Mouse (Mus musculus): ENCODE data around the gene Kcnj12. TPM values are rescaled to one million over a fixed set of nuclear protein-coding genes. Genes with fewer than 3 reads are reported as not detected.

Gene Kcnj12
- polyA plus RNA-seq, 1 experiment from 2014 or later, result 0.61 TPM

DNA sequence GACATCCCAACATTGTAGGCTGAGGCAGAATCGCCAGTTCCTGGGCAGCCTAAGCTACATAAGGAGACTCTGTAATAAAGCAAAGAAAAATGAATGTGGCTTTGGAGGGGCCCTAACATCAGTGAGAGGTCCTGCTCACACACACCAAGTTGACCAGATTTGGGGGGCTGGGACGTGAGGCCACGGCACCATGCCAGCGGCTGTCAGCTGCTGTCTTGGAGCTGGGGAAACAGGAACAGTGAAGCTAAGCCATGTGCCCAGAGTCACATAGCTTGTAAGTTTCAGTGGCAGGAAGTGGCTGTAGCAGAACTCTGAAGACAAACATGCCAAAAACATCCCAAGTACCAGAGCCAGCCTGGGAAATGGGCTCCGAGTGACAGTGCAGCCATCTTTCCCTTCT lies 42.6 kb upstream of the Kcnj12 start:
- H3K36me3 ChIP-seq (ENCODE audit: insufficient read depth, low read length), result no peaks in the 10 kb centered on the region
- no peaks in the 10 kb centered on the region for H3K9me3 ChIP-seq (ENCODE audit: low read length)
- no peaks in the 10 kb centered on the region for H3K27me3 ChIP-seq (replicated peaks; ENCODE audit: insufficient read depth, low read length)
- ATAC-seq (no peak), DNase-seq (ENCODE audit: low spot score) (no peak)
- no peak overlapping the region for H3K9ac ChIP-seq (replicated peaks; ENCODE audit: low read depth)
- no peak overlapping the region for H3K4me3 ChIP-seq (ENCODE audit: low read depth, low read length)
- WGBS, result 62% methylated on average over 5 of the region's 5 CpGs
- no peaks in the 10 kb centered on the region for H3K4me1 ChIP-seq (ENCODE audit: insufficient read depth, low read depth, low read length)
- H3K27ac ChIP-seq (ENCODE audit: low read length), result no peak overlapping the region
- TF ChIP-seq CTCF (IDR thresholded peaks at IDR 0.05), result no peak
- TF ChIP-seq EP300 (IDR thresholded peaks at IDR 0.05), result no peak
- no peak overlapping the region for H3K4me2 ChIP-seq (replicated peaks; ENCODE audit: low read depth, low read length)

DNA sequence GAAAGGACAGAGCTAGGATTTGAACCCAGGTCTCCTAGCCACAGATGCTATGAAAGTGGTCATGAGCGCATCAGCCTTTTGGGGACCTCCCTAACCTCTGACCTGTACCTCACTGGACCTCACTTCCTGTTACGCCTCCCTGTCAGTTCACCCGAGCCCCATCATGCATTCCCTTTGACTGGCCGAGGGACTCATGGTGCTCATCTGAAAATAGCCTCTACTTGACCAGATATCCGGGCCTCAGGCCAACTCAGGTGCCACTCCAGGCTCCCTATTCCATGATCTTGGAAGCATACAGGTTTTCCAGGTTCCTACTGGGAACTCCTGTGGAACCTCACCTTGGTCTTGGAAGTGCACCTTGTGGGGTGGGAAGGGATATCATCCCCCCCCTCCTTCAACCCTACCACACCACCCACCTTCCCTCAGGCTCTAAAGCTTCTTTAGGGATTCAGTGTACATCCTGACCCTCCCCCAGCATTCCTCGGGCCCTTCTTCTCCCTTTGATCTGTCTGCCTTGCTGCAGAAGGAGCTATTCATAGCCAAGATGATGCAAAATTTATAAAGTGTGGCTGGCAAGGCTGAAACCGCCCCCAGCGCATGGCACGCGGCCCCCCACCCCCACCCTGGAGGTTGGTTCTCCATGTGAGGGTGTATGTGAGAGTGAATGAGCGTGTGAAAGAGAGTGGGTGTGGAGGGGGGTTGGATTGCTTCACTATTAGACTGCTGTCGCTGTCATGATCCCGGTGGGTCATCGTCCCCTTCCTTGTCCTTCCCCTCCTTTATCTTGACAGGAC lies 40.5 kb upstream of the Kcnj12 start:
- no peak for ATAC-seq
- no peak for DNase-seq (ENCODE audit: low spot score)

DNA sequence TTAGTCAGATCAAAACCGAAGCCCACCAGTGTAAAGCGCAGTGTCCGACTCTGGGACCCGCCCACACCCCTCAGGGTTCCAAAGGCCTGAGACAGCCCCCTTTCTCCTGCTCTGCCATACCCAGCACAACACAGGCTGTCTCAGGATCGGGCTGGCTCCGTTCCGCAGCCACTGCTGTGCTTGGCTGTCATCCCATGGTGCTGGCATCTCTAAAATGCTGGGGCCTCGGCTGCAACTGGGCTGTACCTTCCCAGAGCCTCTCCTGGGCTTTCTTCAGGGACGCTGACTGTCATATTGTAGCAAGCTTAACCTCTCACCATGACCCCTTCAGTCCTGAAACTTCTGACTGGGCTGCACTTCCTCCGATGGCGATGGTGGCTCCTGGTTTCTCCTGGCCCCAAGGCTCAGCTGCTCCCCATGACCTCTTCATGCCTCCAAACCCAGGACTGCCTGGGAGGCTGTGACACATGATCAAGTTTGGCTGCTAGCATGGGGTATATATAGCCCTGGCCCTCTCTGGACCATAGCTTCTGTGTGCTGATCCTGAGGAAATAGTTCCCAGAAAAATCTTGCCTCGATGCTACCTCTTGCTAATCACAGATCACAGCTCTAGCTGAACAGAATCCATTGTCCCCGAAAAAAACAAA lies 37.3 kb upstream of the Kcnj12 start:
- Histone ChIP-seq H3K4me2 (replicated peaks; ENCODE audit: low read depth, low read length) (no peak overlapping the region), H3K27me3 (replicated peaks; ENCODE audit: insufficient read depth, low read length) (no peaks in the 10 kb centered on the region), H3K4me1 (ENCODE audit: insufficient read depth, low read depth, low read length) (no peaks in the 10 kb centered on the region), H3K27ac (ENCODE audit: low read length) (no peak overlapping the region), H3K36me3 (ENCODE audit: insufficient read depth, low read length) (no peaks in the 10 kb centered on the region), H3K9me3 (ENCODE audit: low read length) (no peaks in the 10 kb centered on the region), H3K9ac (replicated peaks; ENCODE audit: low read depth) (no peak overlapping the region), H3K4me3 (ENCODE audit: low read depth, low read length) (no peak overlapping the region)
- DNase-seq (ENCODE audit: low spot score) (no peak), ATAC-seq (no peak)
- 67% methylated on average over 13 of the region's 13 CpGs for WGBS
- TF ChIP-seq EP300 (IDR thresholded peaks at IDR 0.05), result no peak
- TF ChIP-seq CTCF (IDR thresholded peaks at IDR 0.05), result no peak

More for the DNA sequence above, 40.5 kb upstream of the Kcnj12 start:
- Histone ChIP-seq H3K27me3 (replicated peaks; ENCODE audit: insufficient read depth, low read length) (no peaks in the 10 kb centered on the region), H3K9me3 (ENCODE audit: low read length) (no peaks in the 10 kb centered on the region), H3K4me1 (ENCODE audit: insufficient read depth, low read depth, low read length) (no peaks in the 10 kb centered on the region), H3K9ac (replicated peaks; ENCODE audit: low read depth) (no peak overlapping the region), H3K4me2 (replicated peaks; ENCODE audit: low read depth, low read length) (no peak overlapping the region), H3K27ac (ENCODE audit: low read length) (no peak overlapping the region), H3K4me3 (ENCODE audit: low read depth, low read length) (no peak overlapping the region), H3K36me3 (ENCODE audit: insufficient read depth, low read length) (no peaks in the 10 kb centered on the region)
- WGBS, result 45% methylated on average over 14 of the region's 14 CpGs
- TF ChIP-seq CTCF (IDR thresholded peaks at IDR 0.05) (no peak), EP300 (IDR thresholded peaks at IDR 0.05) (no peak)

DNA sequence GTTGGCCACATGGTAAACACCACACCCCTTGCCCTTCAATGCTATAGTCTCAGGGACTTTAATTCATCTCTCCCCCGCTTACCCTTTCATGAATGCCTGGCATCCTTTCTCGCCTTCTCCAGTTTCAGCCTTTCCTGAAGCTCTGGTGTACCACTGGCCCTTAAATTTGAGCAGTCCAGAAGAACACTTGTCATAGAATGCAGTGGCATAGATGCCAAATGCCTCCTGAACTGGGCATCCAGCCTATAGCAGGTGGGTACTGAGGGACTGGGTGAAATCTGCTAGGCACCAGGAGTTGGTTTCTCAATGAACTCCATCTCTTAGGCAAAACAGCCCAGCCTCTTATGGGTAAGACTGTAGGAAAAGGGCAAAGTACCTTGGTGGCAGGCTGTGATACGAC lies 31.9 kb upstream of the Kcnj12 start:
- WGBS, result 79% methylated on average over 3 of the region's 3 CpGs
- Histone ChIP-seq H3K4me2 (replicated peaks; ENCODE audit: low read depth, low read length) (no peak overlapping the region), H3K4me1 (ENCODE audit: insufficient read depth, low read depth, low read length) (no peaks in the 10 kb centered on the region), H3K9me3 (ENCODE audit: low read length) (no peaks in the 10 kb centered on the region), H3K36me3 (ENCODE audit: insufficient read depth, low read length) (no peaks in the 10 kb centered on the region), H3K9ac (replicated peaks; ENCODE audit: low read depth) (no peak overlapping the region), H3K27ac (ENCODE audit: low read length) (no peak overlapping the region), H3K27me3 (replicated peaks; ENCODE audit: insufficient read depth, low read length) (no peaks in the 10 kb centered on the region), H3K4me3 (ENCODE audit: low read depth, low read length) (no peak overlapping the region)
- ATAC-seq (no peak), DNase-seq (ENCODE audit: low spot score) (no peak)
- TF ChIP-seq CTCF (IDR thresholded peaks at IDR 0.05), result no peak
- TF ChIP-seq EP300 (IDR thresholded peaks at IDR 0.05), result no peak

DNA sequence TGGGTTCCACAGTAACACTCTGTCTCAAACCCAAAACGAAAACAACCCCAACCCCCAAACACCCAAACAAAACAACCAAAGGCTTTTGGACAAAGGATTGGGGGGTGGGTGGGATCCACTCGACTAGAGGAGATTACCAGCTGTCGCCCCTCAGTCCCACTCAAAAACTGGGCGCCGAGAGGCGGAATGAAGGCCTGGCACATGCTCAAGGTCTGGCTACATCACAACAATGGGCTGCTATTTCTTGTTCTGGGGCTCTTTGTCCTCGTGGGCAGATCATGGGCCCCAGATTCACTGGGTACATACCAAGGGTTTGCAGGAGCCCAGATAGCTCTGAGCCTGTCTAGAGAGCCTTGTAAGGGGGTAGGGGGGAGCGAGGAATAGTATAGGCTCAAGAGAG lies 19.6 kb upstream of the Kcnj12 start:
- no peak for TF ChIP-seq EP300 (IDR thresholded peaks at IDR 0.05)
- no peak for TF ChIP-seq CTCF (IDR thresholded peaks at IDR 0.05)

DNA sequence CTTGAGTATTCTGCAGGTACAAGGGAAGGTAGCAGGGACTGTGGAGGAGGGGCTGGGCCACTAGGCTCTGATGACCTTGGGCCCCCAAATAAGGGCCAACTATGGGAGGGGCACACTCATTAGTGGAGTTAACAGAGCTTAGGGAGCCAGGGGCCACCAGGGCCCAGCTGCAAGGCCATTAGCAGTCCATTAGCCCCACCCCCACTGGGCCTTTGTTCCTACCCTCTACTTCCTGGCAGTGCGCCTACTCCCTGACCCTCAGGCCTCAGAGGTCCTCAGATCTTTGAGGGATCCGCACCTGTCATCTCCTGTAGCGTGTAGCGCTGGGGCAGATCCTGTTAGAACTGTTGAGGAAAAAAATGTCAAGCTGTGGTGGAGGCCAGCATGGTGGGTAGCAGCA lies 18.3 kb upstream of the Kcnj12 start:
- WGBS, result 52% methylated on average over 4 of the region's 4 CpGs
- no peaks in the 10 kb centered on the region for H3K9me3 ChIP-seq (ENCODE audit: low read length)
- H3K27ac ChIP-seq (ENCODE audit: low read length), result no peak overlapping the region
- no peak for ATAC-seq
- H3K4me1 ChIP-seq (ENCODE audit: insufficient read depth, low read depth, low read length), result no peaks in the 10 kb centered on the region
- DNase-seq (ENCODE audit: low spot score), result no peak
- no peak for TF ChIP-seq CTCF (IDR thresholded peaks at IDR 0.05)
- TF ChIP-seq EP300 (IDR thresholded peaks at IDR 0.05), result no peak
- no peaks in the 10 kb centered on the region for H3K27me3 ChIP-seq (replicated peaks; ENCODE audit: insufficient read depth, low read length)
- H3K9ac ChIP-seq (replicated peaks; ENCODE audit: low read depth), result no peak overlapping the region
- no peak overlapping the region for H3K4me3 ChIP-seq (ENCODE audit: low read depth, low read length)
- no peaks in the 10 kb centered on the region for H3K36me3 ChIP-seq (ENCODE audit: insufficient read depth, low read length)
- H3K4me2 ChIP-seq (replicated peaks; ENCODE audit: low read depth, low read length), result no peak overlapping the region

More for the DNA sequence above, 19.6 kb upstream of the Kcnj12 start:
- Histone ChIP-seq H3K4me1 (ENCODE audit: insufficient read depth, low read depth, low read length) (no peaks in the 10 kb centered on the region), H3K36me3 (ENCODE audit: insufficient read depth, low read length) (no peaks in the 10 kb centered on the region), H3K4me2 (replicated peaks; ENCODE audit: low read depth, low read length) (no peak overlapping the region), H3K9ac (replicated peaks; ENCODE audit: low read depth) (no peak overlapping the region), H3K27ac (ENCODE audit: low read length) (no peak overlapping the region), H3K4me3 (ENCODE audit: low read depth, low read length) (no peak overlapping the region), H3K27me3 (replicated peaks; ENCODE audit: insufficient read depth, low read length) (no peaks in the 10 kb centered on the region), H3K9me3 (ENCODE audit: low read length) (no peaks in the 10 kb centered on the region)
- ATAC-seq (peak; percentile 47), DNase-seq (ENCODE audit: low spot score) (peak; percentile 35)
- 73% methylated on average over 8 of the region's 8 CpGs for WGBS
